Mouse (Mus musculus) spleen, postnatal 14 days (tissue): ENCODE results near the gene Reep1.

Experiments
- DNase-seq, 2 experiments: peaks; one replicate each; pipeline ENCODE4 v3.0.0; 2021 to 2022; ENCODE audit warnings: low spot score in 2 of 2

Gene Reep1

DNA sequence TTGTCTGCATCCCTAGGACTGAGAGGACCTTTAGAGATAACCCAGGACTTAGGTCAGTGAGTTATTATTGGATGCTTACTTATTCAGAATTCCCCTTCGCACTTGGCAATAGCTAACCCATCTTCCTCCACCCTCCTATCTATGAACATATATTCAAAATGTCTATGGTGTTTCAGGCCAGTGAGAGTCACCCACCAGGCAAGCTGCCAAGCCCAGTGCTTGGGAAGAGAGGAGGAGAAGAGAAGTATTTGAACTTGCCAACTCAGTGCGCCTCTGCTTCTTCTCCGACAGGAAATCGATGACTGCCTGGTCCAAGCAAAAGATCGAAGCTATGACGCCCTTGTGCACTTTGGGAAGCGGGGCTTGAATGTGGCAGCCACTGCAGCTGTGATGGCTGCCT lies 73.1 kb downstream of the Reep1 start:
- DNase-seq: no peak

DNA sequence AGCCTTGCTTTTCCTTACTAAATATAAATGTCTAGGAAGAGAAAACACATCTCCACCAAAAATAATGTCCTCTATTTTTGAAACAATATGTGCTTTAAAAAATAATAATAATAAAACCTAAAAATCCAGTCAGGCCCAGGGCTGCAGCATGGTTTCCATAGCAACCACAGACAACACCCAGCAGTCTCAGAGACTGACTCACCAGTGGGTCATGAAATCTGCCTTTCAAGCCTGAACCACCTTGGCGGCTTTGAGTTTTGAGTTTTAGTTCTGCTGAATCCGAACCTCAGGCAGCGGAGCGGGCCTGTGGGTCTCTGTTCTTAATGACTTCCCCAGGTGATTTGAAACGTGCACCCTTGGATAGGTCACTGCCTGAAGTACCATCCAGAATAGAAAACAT lies 75.8 kb downstream of the Reep1 start:
- DNase-seq: no peak

- no peak for DNase-seq
These were observed 81.0 kb downstream of the Reep1 start for GRCm38 (mm10) chr6:71788348-71788747.

GRCm38 (mm10) chr6:71791771-71792170 lies 84.4 kb downstream of the Reep1 start:
- DNase-seq: no peak

- no peak for DNase-seq
These were observed 92.0 kb downstream of the Reep1 start for GRCm38 (mm10) chr6:71799391-71799790.

DNA sequence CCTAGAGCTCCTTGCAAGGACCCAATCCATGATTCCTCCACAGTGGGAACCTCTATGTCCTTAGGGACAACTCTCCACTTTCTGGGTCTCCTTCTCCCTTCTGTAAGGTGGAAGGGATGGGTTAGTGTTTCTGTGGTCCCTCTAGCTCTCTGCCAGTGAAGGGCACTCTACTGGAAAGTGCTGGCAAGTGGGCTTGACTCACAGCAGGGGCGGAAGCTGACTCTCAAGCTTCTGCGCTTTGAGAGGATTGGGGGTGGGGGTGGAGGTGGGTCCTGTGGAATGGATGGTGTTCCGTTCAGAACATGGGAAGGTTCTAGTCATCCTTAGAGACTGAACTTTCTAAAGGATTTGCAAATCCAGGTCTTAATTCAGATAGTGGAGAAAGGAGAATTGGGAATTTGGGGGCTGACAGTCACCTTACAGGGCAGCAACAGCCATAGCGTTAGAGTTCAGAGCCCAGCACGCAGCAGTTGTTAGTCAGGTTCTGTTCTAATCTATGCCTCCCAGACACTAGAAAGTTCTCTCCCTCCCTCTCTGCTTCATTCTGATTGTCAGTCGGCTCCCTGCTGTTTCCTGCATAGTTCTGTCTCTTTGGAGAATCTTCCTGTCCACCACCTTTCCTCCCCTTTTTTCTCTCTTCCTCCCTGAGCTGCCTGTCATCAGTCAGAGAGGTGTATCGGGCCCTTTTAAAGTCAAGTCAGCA lies 93.8 kb downstream of the Reep1 start:
- DNase-seq: no peak

DNA sequence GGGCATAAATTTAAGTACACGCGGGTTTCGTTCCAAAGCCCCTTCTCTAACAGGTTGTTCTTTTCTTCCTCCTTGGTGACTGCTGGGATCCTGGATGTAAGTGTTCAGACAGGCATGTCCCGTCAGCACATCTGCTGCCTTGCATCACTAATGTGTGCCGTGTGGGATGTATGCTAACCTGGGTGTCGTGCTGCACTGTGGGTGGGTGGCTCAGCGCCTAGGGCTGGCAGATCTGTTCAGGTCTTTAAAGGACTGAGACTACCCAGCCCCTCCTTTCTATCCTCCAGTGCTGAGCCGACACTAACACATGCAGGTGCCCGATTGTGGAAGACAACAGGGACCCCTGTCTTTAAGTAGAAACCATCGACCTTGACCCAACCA lies 94.3 kb downstream of the Reep1 start:
- DNase-seq: no peak

GRCm38 (mm10) chr6:71803609-71804008 lies 96.2 kb downstream of the Reep1 start:
- no peak for DNase-seq

DNA sequence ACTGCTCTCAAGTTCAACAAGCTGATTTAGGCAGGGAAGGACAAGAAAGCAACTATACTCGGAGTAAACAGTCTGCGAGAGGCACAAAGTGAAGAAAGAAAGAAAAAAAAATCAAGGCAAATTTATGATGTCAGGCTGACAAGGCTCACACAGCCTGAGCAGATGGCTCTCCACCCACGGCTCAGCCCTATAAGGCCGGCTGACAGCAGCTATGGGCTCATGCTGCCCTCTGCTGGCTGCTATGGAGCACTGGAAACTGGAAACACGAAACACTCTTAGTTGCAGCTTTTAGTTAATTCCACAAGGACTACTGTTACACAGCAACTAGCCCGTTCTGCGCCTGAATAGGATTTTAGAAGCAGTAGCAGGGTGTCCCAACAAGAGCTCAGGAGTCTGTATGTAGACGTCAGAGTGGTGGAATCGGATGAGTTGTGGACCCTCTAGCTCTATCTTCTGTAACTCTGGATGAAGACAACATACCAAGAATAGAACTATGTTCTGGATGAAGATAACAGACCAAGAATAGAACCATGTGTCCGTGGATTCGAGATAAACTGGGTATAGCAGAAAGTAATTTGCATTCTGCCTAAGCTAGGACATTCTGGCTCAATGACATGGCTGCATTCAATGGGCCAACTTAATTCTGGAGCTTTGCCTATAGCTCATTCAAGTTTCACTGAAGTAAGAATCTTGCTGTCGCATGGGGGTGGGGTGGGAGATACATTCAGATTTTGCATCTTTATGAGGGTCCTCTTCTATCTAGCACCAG lies 96.9 kb downstream of the Reep1 start:
- peak in 1 of 2 experiments; percentile 53 for DNase-seq

GRCm38 (mm10) chr6:71806713-71807112 lies 99.4 kb downstream of the Reep1 start:
- DNase-seq: no peak

DNA sequence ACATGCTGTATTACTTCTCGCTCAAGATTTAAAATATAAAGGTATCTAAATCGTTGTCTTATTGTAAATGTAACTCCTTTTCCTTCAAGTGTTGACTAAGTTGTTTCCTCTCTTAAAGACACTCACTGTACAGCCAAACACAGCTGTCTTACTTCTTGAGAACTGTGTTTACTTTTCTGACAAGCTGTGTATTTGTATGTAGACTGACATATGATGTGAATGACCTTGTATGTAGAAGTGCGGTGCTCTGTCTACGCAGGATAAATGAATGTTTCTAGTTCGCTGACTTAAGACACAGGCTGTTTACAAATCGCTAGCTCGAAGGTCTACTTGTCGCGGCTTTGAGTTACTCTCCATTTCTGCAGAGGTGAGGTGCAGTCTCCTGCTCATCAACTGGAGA lies 102.5 kb downstream of the Reep1 start:
- DNase-seq: no peak

GRCm38 (mm10) chr6:71812820-71813219 lies 105.5 kb downstream of the Reep1 start:
- no peak for DNase-seq

GRCm38 (mm10) chr6:71819764-71820292 lies 112.5 kb downstream of the Reep1 start:
- DNase-seq: no peak

DNA sequence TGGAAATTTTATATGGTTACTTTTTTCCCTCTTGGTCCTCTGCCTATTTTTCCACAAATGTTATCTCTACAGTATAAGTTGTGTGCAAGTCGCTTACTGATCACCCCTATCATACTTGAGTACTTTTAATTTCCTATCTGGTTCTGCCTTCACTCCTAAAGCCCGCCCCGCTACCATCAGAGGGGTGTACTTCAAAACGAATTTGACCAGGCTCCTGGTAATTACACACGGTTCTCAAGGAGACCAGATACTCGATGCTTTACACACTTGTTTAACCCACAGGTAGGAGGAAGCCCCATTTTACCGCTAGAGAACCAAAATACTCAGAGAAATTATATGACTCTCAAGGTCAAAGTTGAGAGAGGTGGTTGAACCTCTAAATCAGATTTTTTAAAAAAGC lies 115.7 kb downstream of the Reep1 start:
- DNase-seq: no peak

DNA sequence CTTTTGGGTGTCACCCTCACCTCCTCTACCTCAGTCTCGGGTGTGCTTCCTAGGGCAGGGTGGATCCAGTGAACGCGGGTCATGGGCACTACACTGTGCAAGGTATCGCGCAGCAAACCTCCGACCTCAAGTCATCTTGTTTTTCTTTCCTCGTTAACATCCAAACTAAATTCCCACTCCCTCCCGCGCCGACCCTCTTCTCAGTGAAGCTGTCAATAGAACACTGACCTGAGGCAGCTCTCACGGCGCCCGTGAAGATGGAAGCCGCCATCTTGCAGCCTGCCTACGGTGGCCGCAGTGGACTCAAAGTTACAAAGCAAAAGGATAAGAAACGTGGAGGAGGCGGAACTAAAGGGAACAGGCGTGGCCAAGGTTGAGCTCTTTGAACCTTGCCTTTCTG lies 116.1 kb downstream of the Reep1 start:
- DNase-seq: peak; percentile 76 to 84

- DNase-seq: no peak
These were observed 116.6 kb downstream of the Reep1 start for GRCm38 (mm10) chr6:71823961-71824360.

- no peak for DNase-seq
These were observed 119.5 kb downstream of the Reep1 start, which contains the start of gene Mrpl35 for GRCm38 (mm10) chr6:71826869-71827268. TSS of gene Mrpl35 (minus strand) at chr6:71826969.

- no peak for DNase-seq
These were observed 122.4 kb downstream of the Reep1 start for GRCm38 (mm10) chr6:71829768-71830167.

DNA sequence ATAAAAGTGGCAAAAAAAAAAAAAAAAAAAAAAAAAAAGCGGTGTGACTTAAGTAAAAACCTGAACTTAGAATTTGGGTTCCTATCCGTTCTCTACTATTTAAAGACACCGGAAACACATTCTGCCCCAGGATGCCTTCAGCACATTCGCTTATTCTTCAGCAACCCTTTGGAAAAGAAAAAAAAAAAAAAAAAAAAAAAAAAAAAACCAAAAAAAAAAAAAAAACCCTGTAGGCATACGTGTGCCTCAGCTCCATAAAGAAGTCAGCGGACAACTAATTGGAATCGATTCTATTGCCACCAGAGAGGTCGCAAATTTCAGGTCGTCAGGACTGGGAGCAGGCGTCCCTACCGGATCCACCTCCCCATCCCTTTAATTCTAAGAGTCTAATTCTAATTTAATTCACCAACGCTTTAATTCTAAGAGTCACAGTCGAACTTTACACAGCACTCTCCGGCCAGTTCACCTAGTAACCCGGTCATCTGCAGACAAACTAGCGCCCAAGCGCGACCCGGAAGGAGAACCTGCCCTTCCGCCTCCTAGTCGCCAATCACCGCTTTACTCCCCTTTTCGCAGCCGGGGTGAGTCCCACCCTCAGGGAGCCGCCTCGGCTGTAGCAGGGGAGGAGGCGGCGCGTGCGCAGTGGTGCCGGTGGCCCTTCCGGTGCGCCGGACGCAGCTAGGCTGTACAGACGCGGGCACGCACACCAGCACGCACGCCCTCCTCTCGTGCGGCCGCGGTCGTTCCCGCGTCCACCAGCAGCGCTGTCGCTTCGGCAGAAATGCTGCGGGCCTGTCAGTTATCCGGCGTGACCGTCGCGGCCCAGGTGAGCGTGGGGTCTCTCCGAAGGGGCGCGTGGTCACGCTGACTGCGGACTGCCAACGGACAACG lies 123.6 kb downstream of the Reep1 start, which contains the start of gene Immt:
Gene Immt, plus strand, starts transcription at position 642 of the 891 bp plus-strand sequence.
- DNase-seq: peak; percentile 91 to 96

- peak; percentile 84 to 90 for DNase-seq
These were observed 124.2 kb downstream of the Reep1 start for GRCm38 (mm10) chr6:71831581-71831960.

DNA sequence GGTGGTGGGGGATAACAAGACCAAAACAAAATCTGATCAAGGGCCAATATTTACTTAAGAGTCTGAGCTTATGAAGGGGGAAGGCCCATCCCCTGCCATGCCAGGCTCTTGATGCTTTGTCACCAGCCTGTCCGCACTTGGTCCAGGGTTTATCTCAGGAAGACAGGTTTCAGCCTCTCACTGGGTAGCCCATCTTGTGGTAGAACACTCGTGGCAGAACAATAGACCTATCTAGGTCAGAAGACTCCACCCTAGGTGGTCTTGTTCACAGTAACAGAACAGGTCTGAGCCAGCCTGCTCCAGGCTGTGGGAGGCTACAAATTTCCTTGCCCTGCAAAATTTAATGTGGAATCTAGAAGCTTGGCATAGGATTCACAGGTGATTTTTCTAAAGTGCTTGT lies 129.4 kb downstream of the Reep1 start:
- DNase-seq: no peak

- no peak for DNase-seq
These were observed 132.5 kb downstream of the Reep1 start for GRCm38 (mm10) chr6:71839815-71840214.
